Mouse (Mus musculus) embryonic facial prominence, embryonic 13.5 days (tissue): ENCODE results near the gene Faah. TPM values are rescaled to one million over a fixed set of nuclear protein-coding genes. Genes with fewer than 3 reads are reported as not detected.

Source experiments
- ATAC-seq: fragments of 200-750 bp; cut with Nextera tagmentation; 2 replicates; pipeline ENCODE4 v1.8.0; 2017; ENCODE audit warnings: low read depth; ENCODE audit not compliant: insufficient number of reproducible peaks, insufficient read depth, low FRiP score, low TSS enrichment
- H3K27ac ChIP-seq: fragments of 300-500 bp; sonication (generic); 2 replicates; pipeline ENCODE4 v1.5.1; 2015; ENCODE audit warnings: moderate library complexity, mild to moderate bottlenecking, inconsistent platforms
- H3K27me3 ChIP-seq: fragments of 300-500 bp; sonication (generic); 2 replicates; pipeline ENCODE4 v1.6.1; 2015; ENCODE audit warnings: mild to moderate bottlenecking, inconsistent platforms
- H3K36me3 ChIP-seq: fragments of 300-500 bp; sonication (generic); 2 replicates; pipeline ENCODE4 v1.6.1; 2015; ENCODE audit warnings: mild to moderate bottlenecking, inconsistent platforms
- H3K4me1 ChIP-seq: fragments of 300-500 bp; sonication (generic); 2 replicates; pipeline ENCODE4 v1.6.1; 2015; ENCODE audit warnings: inconsistent platforms
- H3K4me2 ChIP-seq: fragments of 300-500 bp; sonication (generic); 2 replicates; pipeline ENCODE4 v1.6.1; 2015; ENCODE audit warnings: moderate library complexity, mild to moderate bottlenecking, inconsistent platforms
- H3K4me3 ChIP-seq: fragments of 300-500 bp; sonication (generic); 2 replicates; pipeline ENCODE4 v1.5.1; 2015; ENCODE audit warnings: mild to moderate bottlenecking, inconsistent platforms
- H3K9ac ChIP-seq: fragments of 300-500 bp; sonication (generic); 2 replicates; pipeline ENCODE4 v1.6.1; 2015; ENCODE audit warnings: mild to moderate bottlenecking, inconsistent platforms
- H3K9me3 ChIP-seq: fragments of 300-500 bp; sonication (generic); 2 replicates; pipeline ENCODE4 v1.6.1; 2016; ENCODE audit warnings: inconsistent platforms
- WGBS: fragments of 180-500 bp; shearing (Covaris S2); methylation state at CpG from one replicate; pipeline ENCODE4 v1.1.7; 2015; ENCODE audit warnings: mixed read lengths; 5-methylcytosine and 5-hydroxymethylcytosine counted together
- polyA plus RNA-seq: library from polyadenylated mRNA; unstranded; fragments of >200 nt; fragmentation: Nextera tagmentation; extraction: Ambion mirVana; gene quantifications from 2 replicates; pipeline ENCODE4 v1.2.1, GENCODE M21; 2015

Gene Faah
- polyA plus RNA-seq, 1 experiment from 2014 or later = 2.1 TPM

DNA sequence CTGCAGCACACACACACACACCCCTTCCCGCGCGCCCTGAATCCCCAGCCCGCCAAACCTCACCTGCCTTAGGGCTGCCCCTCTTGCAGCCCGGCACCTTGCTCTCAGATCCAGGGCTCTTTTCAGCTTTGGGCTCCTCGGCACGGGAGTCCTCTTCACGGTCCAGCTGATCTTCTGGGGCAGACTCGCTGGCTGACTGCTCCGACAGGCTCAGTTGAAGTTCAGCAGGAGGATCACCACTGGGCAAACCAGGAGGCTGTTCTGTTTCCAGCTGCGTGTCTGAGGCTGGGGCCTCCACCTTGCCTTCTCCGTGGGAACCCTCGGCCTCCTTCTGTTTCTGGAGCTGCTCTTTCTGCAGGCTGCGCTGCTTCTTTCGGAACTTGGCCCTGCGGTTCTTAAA is 97.8 kb downstream of the Faah start:
- no peak overlapping the region for H3K27ac ChIP-seq
- H3K9ac ChIP-seq = no peak overlapping the region
- WGBS = 85% methylated on average over 16 of the region's 16 CpGs
- H3K4me2 ChIP-seq = no peak overlapping the region
- peaks cover 34% of the 10 kb centered on the region for H3K27me3 ChIP-seq
- H3K4me3 ChIP-seq = no peak overlapping the region
- H3K36me3 ChIP-seq = no peaks in the 10 kb centered on the region
- no peaks in the 10 kb centered on the region for H3K9me3 ChIP-seq
- no peaks in the 10 kb centered on the region; the same call in 1 of the 2 replicates for H3K4me1 ChIP-seq
- no peak for ATAC-seq

Other genes starting within 250 kb of the Faah start
- gene Tex38, start 236.9 kb downstream of the Faah start, polyA plus RNA-seq = 0.53 TPM in 1 of 2 replicates, not detected in the other
- gene Atpaf1, start 233.1 kb downstream of the Faah start, polyA plus RNA-seq = 56.7 and 60.5 TPM in 2 replicates
- gene Mob3c, start 189.8 kb downstream of the Faah start, polyA plus RNA-seq = 8.7 and 9.8 TPM in 2 replicates
- gene Mknk1, start 178.7 kb downstream of the Faah start, polyA plus RNA-seq = 25.9 and 32.2 TPM in 2 replicates
- not detected in 2 replicates for gene Kncn, start 133.5 kb downstream of the Faah start, polyA plus RNA-seq
- not detected in 2 replicates for gene 6430628N08Rik, start 127.3 kb downstream of the Faah start, polyA plus RNA-seq
- gene Dmbx1, start 78.0 kb downstream of the Faah start, polyA plus RNA-seq = 2.4 and 3.9 TPM in 2 replicates
- gene Nsun4, start 36.0 kb upstream of the Faah start, polyA plus RNA-seq = 20.6 and 24.4 TPM in 2 replicates
- 479 and 566 TPM in 2 replicates for gene Uqcrh, start 57.1 kb upstream of the Faah start, polyA plus RNA-seq
- gene Lrrc41, start 57.3 kb upstream of the Faah start, polyA plus RNA-seq = 78.3 and 80.8 TPM in 2 replicates
- gene Rad54l, start 105.8 kb upstream of the Faah start, polyA plus RNA-seq = 33.6 and 37.6 TPM in 2 replicates
- gene Pomgnt1, start 105.9 kb upstream of the Faah start, polyA plus RNA-seq = 64.4 and 65.3 TPM in 2 replicates
- 2.7 and 3.1 TPM in 2 replicates for gene Lurap1, start 133.4 kb upstream of the Faah start, polyA plus RNA-seq
- gene Tspan1, start 149.7 kb upstream of the Faah start, polyA plus RNA-seq = 0.98 and 1.0 TPM in 2 replicates
- not detected in 2 replicates for gene 1700042G07Rik, start 155.4 kb upstream of the Faah start, polyA plus RNA-seq
- not detected in 2 replicates for gene Gm49337, start 155.5 kb upstream of the Faah start, polyA plus RNA-seq
- 28.9 and 31.6 TPM in 2 replicates for gene Pik3r3, start 203.7 kb upstream of the Faah start, polyA plus RNA-seq